Mouse (Mus musculus) midbrain, embryonic 12.5 days (tissue): Measurements from ENCODE around the gene Kdelr2. TPM values are rescaled to one million over a fixed set of nuclear protein-coding genes. Genes with fewer than 3 reads are reported as not detected.

Experiments used
- ATAC-seq: fragments of 200-750 bp; cut with Nextera tagmentation; 2 replicates; pipeline ENCODE4 v1.8.0; 2017; ENCODE audit warnings: low read depth, moderate TSS enrichment, moderate library complexity; ENCODE audit not compliant: low FRiP score
- H3K27ac ChIP-seq: fragments of 300-500 bp; sonication (generic); replicated peaks from 2 replicates; pipeline ENCODE4 v1.5.1; 2016; ENCODE audit warnings: mild to moderate bottlenecking
- H3K27me3 ChIP-seq: fragments of 300-500 bp; sonication (generic); 2 replicates; pipeline ENCODE4 v1.6.1; 2016; ENCODE audit warnings: mild to moderate bottlenecking
- H3K36me3 ChIP-seq: fragments of 300-500 bp; sonication (generic); 2 replicates; pipeline ENCODE4 v1.6.1; 2016
- H3K4me1 ChIP-seq: fragments of 300-500 bp; sonication (generic); 2 replicates; pipeline ENCODE4 v1.6.1; 2016
- H3K4me2 ChIP-seq: fragments of 300-500 bp; sonication (generic); replicated peaks from 2 replicates; pipeline ENCODE4 v1.6.1; 2016; ENCODE audit warnings: mild to moderate bottlenecking, moderate library complexity
- H3K4me3 ChIP-seq: fragments of 300-500 bp; sonication (generic); 2 replicates; pipeline ENCODE4 v1.5.1; 2016; ENCODE audit warnings: mild to moderate bottlenecking
- H3K9ac ChIP-seq: fragments of 300-500 bp; sonication (generic); replicated peaks from 2 replicates; pipeline ENCODE4 v1.6.1; 2016; ENCODE audit warnings: mild to moderate bottlenecking, moderate library complexity
- H3K9me3 ChIP-seq: fragments of 300-500 bp; sonication (generic); 2 replicates; pipeline ENCODE4 v1.6.1; 2016; ENCODE audit warnings: mild to moderate bottlenecking
- WGBS: fragments of 180-500 bp; shearing (Covaris S2); methylation state at CpG from one replicate; pipeline ENCODE4 v1.1.7; 2016; 5-methylcytosine and 5-hydroxymethylcytosine counted together
- polyA plus RNA-seq: library from polyadenylated mRNA; unstranded; fragments of >200 nt; fragmentation: Nextera tagmentation; extraction: Ambion mirVana; gene quantifications from 2 replicates; pipeline ENCODE4 v1.2.1, GENCODE M21; 2016

Kdelr2 gene
- polyA plus RNA-seq, 1 experiment from 2014 or later: 184 TPM

GRCm38 (mm10) chr5:143464100-143464756, 60.6 kb downstream of the Kdelr2 start, which contains the start of gene Daglb:
TSS of gene Daglb (plus strand) at chr5:143464584.
- peak within 1 kb of the TSS; percentile 79 for H3K4me3 ChIP-seq
- 3% methylated on average over 43 of the region's 43 CpGs for WGBS
- no peaks in the 10 kb centered on the region for H3K9me3 ChIP-seq
- peak within 1 kb of the TSS; percentile 74 for H3K9ac ChIP-seq
- H3K27ac ChIP-seq: peak within 1 kb of the TSS; percentile 66; the same call in 1 of the 2 replicates
- H3K36me3 ChIP-seq: peaks cover 20% of the 10 kb centered on the region
- H3K4me2 ChIP-seq: peak within 1 kb of the TSS; percentile 89
- H3K4me1 ChIP-seq: peaks cover 17% of the 10 kb centered on the region
- H3K27me3 ChIP-seq: 0 out of 2 replicates have a peak, but pooled peaks cover 10% of the 10 kb centered on the region
- ATAC-seq: peak; percentile 96

GRCm38 (mm10) chr5:143464757-143465118, 61.1 kb downstream of the Kdelr2 start:
- 0 out of 2 replicates have a peak, but pooled peaks cover 10% of the 10 kb centered on the region for H3K27me3 ChIP-seq
- no peak; the same call in 1 of the 2 replicates for ATAC-seq
- H3K27ac ChIP-seq: 0 out of 2 replicates have a peak overlapping the region, but pooled peaks have one; percentile 66
- peaks cover 17% of the 10 kb centered on the region for H3K4me1 ChIP-seq
- H3K9ac ChIP-seq: peak overlapping the region; percentile 74
- H3K4me3 ChIP-seq: peak overlapping the region; percentile 79
- no peaks in the 10 kb centered on the region for H3K9me3 ChIP-seq
- peak overlapping the region; percentile 89 for H3K4me2 ChIP-seq
- under 1% methylated on average over 20 of the region's 20 CpGs for WGBS
- peaks cover 25% of the 10 kb centered on the region for H3K36me3 ChIP-seq

GRCm38 (mm10) chr5:143465156-143466085, 61.8 kb downstream of the Kdelr2 start:
- 38% methylated on average over 23 of the region's 23 CpGs for WGBS
- Histone ChIP-seq H3K9ac (peak overlapping the region; percentile 74), H3K4me1 (peaks cover 17% of the 10 kb centered on the region), H3K27me3 (0 out of 2 replicates have a peak, but pooled peaks cover 10% of the 10 kb centered on the region), H3K4me2 (peak overlapping the region; percentile 89), H3K36me3 (peaks cover 31% of the 10 kb centered on the region), H3K4me3 (peak overlapping the region; percentile 79), H3K9me3 (no peaks in the 10 kb centered on the region), H3K27ac (no peak overlapping the region)
- no peak for ATAC-seq

GRCm38 (mm10) chr5:143466891-143467669, 63.4 kb downstream of the Kdelr2 start:
- peaks cover 42% of the 10 kb centered on the region for H3K36me3 ChIP-seq
- H3K4me3 ChIP-seq: no peak overlapping the region
- 93% methylated on average over 23 of the region's 23 CpGs for WGBS
- no peak overlapping the region for H3K4me2 ChIP-seq
- H3K4me1 ChIP-seq: peaks cover 17% of the 10 kb centered on the region
- no peak overlapping the region for H3K27ac ChIP-seq
- ATAC-seq: no peak
- no peaks in the 10 kb centered on the region for H3K9me3 ChIP-seq
- 0 out of 2 replicates have a peak, but pooled peaks cover 10% of the 10 kb centered on the region for H3K27me3 ChIP-seq
- no peak overlapping the region for H3K9ac ChIP-seq

GRCm38 (mm10) chr5:143467931-143468330, 64.3 kb downstream of the Kdelr2 start:
- peaks cover 17% of the 10 kb centered on the region for H3K4me1 ChIP-seq
- 95% methylated on average over 6 of the region's 6 CpGs for WGBS
- no peak overlapping the region for H3K9ac ChIP-seq
- ATAC-seq: no peak
- no peaks in the 10 kb centered on the region for H3K9me3 ChIP-seq
- 0 out of 2 replicates have a peak, but pooled peaks cover 7% of the 10 kb centered on the region for H3K27me3 ChIP-seq
- H3K4me3 ChIP-seq: no peak overlapping the region
- H3K27ac ChIP-seq: no peak overlapping the region
- H3K36me3 ChIP-seq: peaks cover 43% of the 10 kb centered on the region
- no peak overlapping the region for H3K4me2 ChIP-seq

GRCm38 (mm10) chr5:143469628-143470027, 66.0 kb downstream of the Kdelr2 start:
- Histone ChIP-seq H3K9ac (no peak overlapping the region), H3K36me3 (peaks cover 59% of the 10 kb centered on the region), H3K4me1 (peaks cover 11% of the 10 kb centered on the region), H3K9me3 (no peaks in the 10 kb centered on the region), H3K27ac (no peak overlapping the region), H3K4me3 (no peak overlapping the region), H3K4me2 (no peak overlapping the region), H3K27me3 (no peaks in the 10 kb centered on the region)
- ATAC-seq: no peak
- 94% methylated on average over 8 of the region's 8 CpGs for WGBS

GRCm38 (mm10) chr5:143470421-143471164, 67.0 kb downstream of the Kdelr2 start:
- Histone ChIP-seq H3K9ac (no peak overlapping the region), H3K9me3 (no peaks in the 10 kb centered on the region), H3K36me3 (peaks cover 68% of the 10 kb centered on the region), H3K27me3 (no peaks in the 10 kb centered on the region), H3K4me1 (peaks cover 5% of the 10 kb centered on the region), H3K4me3 (no peak overlapping the region), H3K27ac (no peak overlapping the region), H3K4me2 (no peak overlapping the region)
- WGBS: 89% methylated on average over 15 of the region's 15 CpGs
- ATAC-seq: no peak

- H3K27me3 ChIP-seq: no peaks in the 10 kb centered on the region
- peaks cover 74% of the 10 kb centered on the region for H3K36me3 ChIP-seq
- no peak overlapping the region for H3K27ac ChIP-seq
- WGBS: 96% methylated on average over 3 of the region's 3 CpGs
- H3K4me1 ChIP-seq: no peaks in the 10 kb centered on the region
- no peak overlapping the region for H3K4me3 ChIP-seq
- H3K9ac ChIP-seq: no peak overlapping the region
- H3K4me2 ChIP-seq: no peak overlapping the region
- no peaks in the 10 kb centered on the region for H3K9me3 ChIP-seq
- ATAC-seq: no peak
Measured at GRCm38 (mm10) chr5:143471165-143471546, 67.5 kb downstream of the Kdelr2 start.

Other genes with a start within 250 kb of the Kdelr2 start
- 16.2 and 17.8 TPM in 2 replicates for gene Rbak, start 223.1 kb upstream of the Kdelr2 start, polyA plus RNA-seq
- not detected in 2 replicates for gene Spdye4b, start 222.8 kb upstream of the Kdelr2 start, polyA plus RNA-seq
- gene Spdye4a, start 176.9 kb upstream of the Kdelr2 start, polyA plus RNA-seq: not detected in 2 replicates
- 28.2 and 29.0 TPM in 2 replicates for gene Zfp12, start 168.7 kb upstream of the Kdelr2 start, polyA plus RNA-seq
- 17.9 and 18.4 TPM in 2 replicates for gene Zfp316, start 133.8 kb upstream of the Kdelr2 start, polyA plus RNA-seq
- gene Zfp853, start 110.2 kb upstream of the Kdelr2 start, polyA plus RNA-seq: 0.08 TPM in 1 of 2 replicates, not detected in the other
- gene E130309D02Rik, start 88.5 kb upstream of the Kdelr2 start, polyA plus RNA-seq: 54.1 and 55.5 TPM in 2 replicates
- gene Zdhhc4, start 74.6 kb upstream of the Kdelr2 start, polyA plus RNA-seq: 77.9 and 83.9 TPM in 2 replicates
- 0.21 and 0.24 TPM in 2 replicates for gene Grid2ip, start 46.5 kb upstream of the Kdelr2 start, polyA plus RNA-seq
- gene Daglb, start 60.7 kb downstream of the Kdelr2 start, polyA plus RNA-seq: 14.2 and 14.5 TPM in 2 replicates
- 384 and 397 TPM in 2 replicates for gene Rac1, start 124.2 kb downstream of the Kdelr2 start, polyA plus RNA-seq
- 32.2 and 32.3 TPM in 2 replicates for gene Cyth3, start 218.6 kb downstream of the Kdelr2 start, polyA plus RNA-seq